ENCODE assay signal across 10 mouse cellular contexts in the genomic region with DNA sequence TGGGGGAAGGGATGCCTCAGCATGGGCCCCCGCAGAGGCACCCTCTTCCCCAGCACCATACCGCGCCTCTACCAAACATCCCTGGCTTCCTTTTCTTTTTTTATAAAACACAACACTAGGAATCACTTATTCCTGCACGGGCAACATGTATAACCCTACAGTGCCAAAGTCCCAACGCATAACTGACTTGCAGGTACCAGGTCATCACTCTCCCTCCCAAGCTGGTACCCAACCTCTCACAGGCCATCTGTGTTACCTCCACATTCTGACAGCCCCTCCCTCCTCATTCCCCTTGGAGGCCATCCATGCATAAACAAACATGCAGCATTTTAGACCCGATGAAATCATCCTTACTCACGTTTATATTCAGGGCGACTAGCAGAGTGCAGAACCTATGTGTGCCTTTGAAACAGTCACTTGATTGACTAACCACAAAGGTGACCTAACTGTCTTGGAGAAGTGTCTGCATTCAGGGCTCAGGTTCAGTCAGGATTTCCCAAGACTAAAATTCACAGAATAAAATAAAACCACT. TPM values are rescaled to one million over a fixed set of nuclear protein-coding genes. Genes with fewer than 3 reads are reported as not detected.
DNase-seq lines count a peak whose midpoint lies in the region; ATAC-seq and TF ChIP-seq lines count a peak whose summit lies in the region.
"Had no signal": no experiment of that assay in that cellular context is flagged by ENCODE, and none has a peak within 500 bp of the region (broad histone marks: within the 10 kb centered on the region; RNA-seq: fewer than 3 reads in every experiment).

No protein-coding gene starts in this region.

- H3K27me3 ChIP-seq in heart, embryonic 12.5 days (replicated peaks), result no peaks in the 10 kb centered on the region
- H3K27me3 ChIP-seq in hindbrain, embryonic 12.5 days, result no peaks in the 10 kb centered on the region
- no peaks in the 10 kb centered on the region for H3K27me3 ChIP-seq in midbrain, embryonic 13.5 days

- 34% methylated on average over 8 of the region's 8 CpGs for WGBS in heart, embryonic 12.5 days
- WGBS in hindbrain, embryonic 12.5 days, result 30% methylated on average over 8 of the region's 8 CpGs
- 30% methylated on average over 8 of the region's 8 CpGs for WGBS in midbrain, embryonic 13.5 days

- ATAC-seq in heart, embryonic 12.5 days (ENCODE audit: insufficient number of reproducible peaks, low FRiP score), result 0 out of 2 replicates have a peak, but pooled peaks have one; percentile 36
- ATAC-seq in hindbrain, embryonic 12.5 days (ENCODE audit: low FRiP score), result peak; percentile 44
- ATAC-seq in midbrain, embryonic 13.5 days, result peak; percentile 46
- no peak for ATAC-seq in megakaryocyte, adult 5-6 weeks (ENCODE audit: poor library complexity, severe bottlenecking)

- peak overlapping the region; percentile 64 for H3K4me2 ChIP-seq in heart, embryonic 12.5 days
- H3K4me2 ChIP-seq in hindbrain, embryonic 12.5 days (replicated peaks), result peak overlapping the region; percentile 42
- peak overlapping the region; percentile 38 for H3K4me2 ChIP-seq in midbrain, embryonic 13.5 days (replicated peaks)

- H3K4me1 ChIP-seq in heart, embryonic 12.5 days (replicated peaks), result peaks cover 6% of the 10 kb centered on the region
- H3K4me1 ChIP-seq in ES-E14 (ENCODE audit: control insufficient read depth in 2 of 2, insufficient read depth in 2 of 2, low read length in 2 of 2, poor library complexity in 1 of 2), result peaks cover 2 to 6% of the 10 kb centered on the region in 2 experiments; a peak in 1 of 4 replicates
- peaks cover 3% of the 10 kb centered on the region; the same call in 1 of the 2 replicates for H3K4me1 ChIP-seq in hindbrain, embryonic 12.5 days
- H3K4me1 ChIP-seq in midbrain, embryonic 13.5 days (replicated peaks), result peaks cover 12% of the 10 kb centered on the region

- in situ Hi-C loops in ES-E14 (cut with MboI; ENCODE audit: low sequenced_read_pairs in 2 of 2, unreplicated experiment in 2 of 2), result no loop called here

- H3K36me3 ChIP-seq in heart, embryonic 12.5 days, result no peaks in the 10 kb centered on the region
- H3K36me3 ChIP-seq in ES-E14 (ENCODE audit: control insufficient read depth, insufficient read depth, low read length, poor library complexity, severe bottlenecking), result no peaks in the 10 kb centered on the region
- H3K36me3 ChIP-seq in hindbrain, embryonic 12.5 days, result no peaks in the 10 kb centered on the region
- no peaks in the 10 kb centered on the region for H3K36me3 ChIP-seq in midbrain, embryonic 13.5 days

- peak overlapping the region; percentile 78 for H3K27ac ChIP-seq in heart, embryonic 12.5 days (ENCODE audit: poor library complexity, severe bottlenecking)
- peak overlapping the region; percentile 74; the same call in 1 of the 2 replicates for H3K27ac ChIP-seq in ES-E14 (ENCODE audit: insufficient read depth, low read depth, low read length, poor library complexity, severe bottlenecking)
- peak overlapping the region; percentile 89 for H3K27ac ChIP-seq in hindbrain, embryonic 12.5 days
- H3K27ac ChIP-seq in midbrain, embryonic 13.5 days, result peak overlapping the region; percentile 86

- no peak for DNase-seq in heart, adult 8-10 months (ENCODE audit: low spot score)
- DNase-seq in ES-E14 (ENCODE audit: low read depth, low spot score), result no peak
- DNase-seq in frontal cortex, postnatal 10 days (ENCODE audit: low spot score in 2 of 2), result no peak
- no peak for DNase-seq in urinary bladder, postnatal 14 days (ENCODE audit: low spot score)
- DNase-seq: adrenal gland, adult 8-10 months; kidney, adult 9 months had no signal

- H3K9ac ChIP-seq in heart, embryonic 12.5 days, result no peak overlapping the region
- peak overlapping the region; percentile 10; the same call in 1 of the 2 replicates for H3K9ac ChIP-seq in ES-E14 (ENCODE audit: insufficient read depth, low read depth, low read length, poor library complexity, severe bottlenecking)
- H3K9ac ChIP-seq in hindbrain, embryonic 12.5 days, result no peak overlapping the region
- no peak overlapping the region for H3K9ac ChIP-seq in midbrain, embryonic 13.5 days (replicated peaks)

- H3K4me3 ChIP-seq in heart, embryonic 12.5 days, result peak overlapping the region; percentile 34; the same call in 1 of the 2 replicates
- H3K4me3 ChIP-seq in ES-E14 (ENCODE audit: insufficient read depth in 1 of 2, low read depth in 1 of 2, low read length in 2 of 2, poor library complexity in 1 of 2, severe bottlenecking in 1 of 2), result peak overlapping the region; percentile 55 to 59
- H3K4me3 ChIP-seq in hindbrain, embryonic 12.5 days, result no peak overlapping the region
- peak overlapping the region; percentile 14 for H3K4me3 ChIP-seq in midbrain, embryonic 13.5 days (replicated peaks)

- no peaks in the 10 kb centered on the region for H3K9me3 ChIP-seq in heart, embryonic 12.5 days (replicated peaks)
- no peaks in the 10 kb centered on the region for H3K9me3 ChIP-seq in ES-E14 (ENCODE audit: control insufficient read depth, insufficient read depth, low read depth, low read length)
- H3K9me3 ChIP-seq in hindbrain, embryonic 12.5 days (replicated peaks), result no peaks in the 10 kb centered on the region
- H3K9me3 ChIP-seq in midbrain, embryonic 13.5 days, result no peaks in the 10 kb centered on the region

TF ChIP-seq in ES-E14, 5 proteins besides CTCF, POLR2A, EP300 and RAD21:
- TF ChIP-seq HCFC1 (IDR thresholded peaks at IDR 0.05; ENCODE audit: borderline replicate concordance, insufficient read depth, low read length), result no peak
- TF ChIP-seq ZC3H11A (IDR thresholded peaks at IDR 0.05; ENCODE audit: borderline replicate concordance, low read depth, low read length), result no peak
- TF ChIP-seq MAFK (IDR thresholded peaks at IDR 0.05; ENCODE audit: insufficient read depth, low read depth, low read length), result no peak
- no peak for TF ChIP-seq ZNF384 (IDR thresholded peaks at IDR 0.05; ENCODE audit: low read depth, low read length)
- no peak for TF ChIP-seq CHD2 (IDR thresholded peaks at IDR 0.05; ENCODE audit: low read depth, low read length)
TF ChIP-seq in ES-E14: peak in this region for 0.

RNA-seq across cellular contexts. Expression of a gene that starts 21.0 kb away (rescaled TPM):
- 989 and 1,024 TPM in 2 replicates for polyA plus RNA-seq in heart, embryonic 12.5 days (2016; fragmentation: Nextera tagmentation; extraction: Ambion mirVana)
- 100 to 1,000 TPM; 320 to 424 (median 359) TPM for total RNA-seq in heart, adult 8-10 months (2022)
- 557 and 605 TPM in 2 replicates for total RNA-seq in ES-E14 (2012; rRNA removed)
- polyA plus RNA-seq in hindbrain, embryonic 12.5 days (2016; fragmentation: Nextera tagmentation; extraction: Ambion mirVana), result 537 and 566 TPM in 2 replicates
- polyA plus RNA-seq in midbrain, embryonic 13.5 days (2015; fragmentation: Nextera tagmentation; extraction: Ambion mirVana), result 594 and 615 TPM in 2 replicates
- 699 and 817 TPM in 2 replicates for total RNA-seq in megakaryocyte, adult 5-6 weeks (2015)
- 576 and 610 TPM in 2 replicates for total RNA-seq in megakaryocyte, adult 5-6 weeks (2017)

RNA-seq across cellular contexts. Expression of a gene that starts 57.3 kb away (rescaled TPM):
- polyA plus RNA-seq in heart, embryonic 12.5 days (2016; fragmentation: Nextera tagmentation; extraction: Ambion mirVana), result 116 and 124 TPM in 2 replicates
- 10 to 100 TPM; 61.7 to 72.1 (median 66.5) TPM for total RNA-seq in heart, adult 8-10 months (2022)
- 57.3 and 77.3 TPM in 2 replicates for total RNA-seq in ES-E14 (2012; rRNA removed)
- 109 and 111 TPM in 2 replicates for polyA plus RNA-seq in hindbrain, embryonic 12.5 days (2016; fragmentation: Nextera tagmentation; extraction: Ambion mirVana)
- polyA plus RNA-seq in midbrain, embryonic 13.5 days (2015; fragmentation: Nextera tagmentation; extraction: Ambion mirVana), result 117 and 121 TPM in 2 replicates
- total RNA-seq in megakaryocyte, adult 5-6 weeks (2015), result 97.6 and 104 TPM in 2 replicates
- 19.8 and 22.7 TPM in 2 replicates for total RNA-seq in megakaryocyte, adult 5-6 weeks (2017)

RNA-seq across cellular contexts. Expression of a gene that starts 57.5 kb away (rescaled TPM):
- polyA plus RNA-seq in heart, embryonic 12.5 days (2016; fragmentation: Nextera tagmentation; extraction: Ambion mirVana), result 21.8 and 24.0 TPM in 2 replicates
- 10 to 100 TPM; 14.4 to 16.6 (median 15.4) TPM for total RNA-seq in heart, adult 8-10 months (2022)
- 27.4 and 30.2 TPM in 2 replicates for total RNA-seq in ES-E14 (2012; rRNA removed)
- 30.5 and 32.0 TPM in 2 replicates for polyA plus RNA-seq in hindbrain, embryonic 12.5 days (2016; fragmentation: Nextera tagmentation; extraction: Ambion mirVana)
- 18.9 and 21.6 TPM in 2 replicates for polyA plus RNA-seq in midbrain, embryonic 13.5 days (2015; fragmentation: Nextera tagmentation; extraction: Ambion mirVana)
- total RNA-seq in megakaryocyte, adult 5-6 weeks (2015), result 23.8 and 25.9 TPM in 2 replicates
- total RNA-seq in megakaryocyte, adult 5-6 weeks (2017), result 51.9 and 59.1 TPM in 2 replicates
